Mouse (Mus musculus) G1E (cell line): ENCODE measurements around the gene Cd207.

Source experiments
- CTCF ChIP-seq: IDR thresholded peaks from 2 replicates; pipeline ENCODE4 v1.5.1; 2012; ENCODE audit warnings: low read depth, low read length, inconsistent platforms, mixed read lengths
- GATA1 ChIP-seq: IDR thresholded peaks from 2 replicates; pipeline ENCODE4 v1.6.1; 2012; ENCODE audit warnings: borderline replicate concordance, low read length, inconsistent platforms, mixed read lengths
- TAL1 ChIP-seq: conservative IDR thresholded peaks from 2 replicates; pipeline ENCODE4 v1.6.1; 2012; ENCODE audit warnings: low read depth, low read length, inconsistent platforms, mixed read lengths

DNA sequence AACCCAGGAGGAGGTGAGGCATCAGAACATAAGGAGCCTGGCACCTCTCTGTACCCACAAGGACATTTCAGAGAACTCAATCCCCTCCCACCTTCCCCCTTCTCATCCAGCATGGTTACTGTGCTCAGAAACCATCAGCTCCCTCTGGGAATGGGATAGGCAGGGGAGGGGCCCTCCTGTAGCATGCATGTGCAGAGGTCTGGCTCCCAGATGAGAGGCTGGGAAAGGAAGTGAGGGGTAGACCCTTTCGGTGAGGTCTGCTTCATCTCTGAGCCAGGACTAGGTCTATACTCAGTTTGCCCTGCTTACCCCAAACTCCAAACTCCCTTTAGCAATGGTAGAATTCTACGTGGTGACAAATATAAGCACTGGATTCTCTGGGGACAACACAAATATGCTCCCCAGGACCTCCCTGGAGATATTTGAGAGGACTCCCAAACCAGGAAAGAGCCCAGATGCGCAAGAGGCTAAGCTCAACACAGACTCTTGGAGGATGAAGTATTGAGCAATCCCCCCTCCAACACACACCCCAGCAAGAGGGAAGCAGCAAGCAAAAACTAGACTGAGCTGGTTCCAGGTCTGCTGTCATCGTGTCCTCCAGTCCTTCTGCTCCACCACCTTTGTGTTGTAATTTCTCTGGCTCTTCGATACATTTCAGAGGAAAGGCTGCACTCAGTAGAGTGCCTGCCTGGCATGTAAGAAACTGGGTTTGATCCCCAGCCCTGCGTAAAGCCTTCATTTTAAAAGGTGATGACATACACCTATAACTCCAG is 30.3 kb upstream of the Cd207 start:
- TF ChIP-seq CTCF, result no peak
- TF ChIP-seq GATA1, result no peak
- TF ChIP-seq TAL1, result no peak
